Mouse (Mus musculus) C2C12 (cell line): ENCODE data around the gene Upk1b. TPM values are rescaled to one million over a fixed set of nuclear protein-coding genes. Genes with fewer than 3 reads are reported as not detected.

Source experiments
- H3K27me3 ChIP-seq: one replicate; pipeline ENCODE4 v1.6.1; 2011; ENCODE audit not compliant: control insufficient read depth, insufficient read depth, insufficient read length
- H3K36me3 ChIP-seq: one replicate; pipeline ENCODE4 v1.6.1; 2011; ENCODE audit not compliant: control insufficient read depth, insufficient read depth
- H3K4me3 ChIP-seq: one replicate; pipeline ENCODE4 v1.5.1; 2011; ENCODE audit warnings: mild to moderate bottlenecking, control low read depth; ENCODE audit not compliant: poor library complexity, insufficient read depth, severe bottlenecking
- H3K79me2 ChIP-seq: one replicate; pipeline ENCODE4 v1.6.1; 2011; ENCODE audit not compliant: control insufficient read depth, insufficient read depth
- H3K79me3 ChIP-seq: one replicate; pipeline ENCODE4 v1.6.1; 2011; ENCODE audit warnings: low read depth, control low read depth
- H3ac ChIP-seq: one replicate; pipeline ENCODE3; 2011; ENCODE audit warnings: low read depth; ENCODE audit not compliant: control insufficient read depth, insufficient read length
- CEBPB ChIP-seq: IDR thresholded peaks from one replicate; pipeline ENCODE4 v1.6.1; 2011; ENCODE audit warnings: low read depth, mild to moderate bottlenecking, control low read depth, moderate library complexity
- CTCF ChIP-seq: IDR thresholded peaks from one replicate; pipeline ENCODE4 v1.5.1; 2011; ENCODE audit not compliant: control insufficient read depth, insufficient read depth, insufficient read length
- FOSL1 ChIP-seq: IDR thresholded peaks from one replicate; pipeline ENCODE4 v1.8.0; 2011; ENCODE audit warnings: mild to moderate bottlenecking, low read length; ENCODE audit not compliant: poor library complexity, insufficient read depth, severe bottlenecking
- MAX ChIP-seq: IDR thresholded peaks from one replicate; pipeline ENCODE4 v1.6.1; 2011; ENCODE audit warnings: mild to moderate bottlenecking, control low read depth
- MYOD1 ChIP-seq: IDR thresholded peaks from one replicate; pipeline ENCODE4 v1.6.1; 2011; ENCODE audit warnings: low read depth; ENCODE audit not compliant: control insufficient read depth, insufficient read length
- MYOG ChIP-seq: IDR thresholded peaks from one replicate; pipeline ENCODE4 v1.6.1; 2011; ENCODE audit not compliant: control insufficient read depth, insufficient read length; ENCODE audit errors: extremely low read depth
- USF1 ChIP-seq: IDR thresholded peaks from one replicate; pipeline ENCODE4 v1.6.1; 2011; ENCODE audit warnings: low read depth, mild to moderate bottlenecking, control low read depth, moderate library complexity
- polyA plus RNA-seq: library from polyadenylated mRNA; unstranded; fragments of >200 nt; fragmentation: generic; extraction: Trizol; gene quantifications from one replicate; pipeline ENCODE4 v1.2.1, GENCODE M21; 2012; ENCODE audit warnings: missing spikeins

Upk1b gene
- polyA plus RNA-seq, 1 experiment, result 0.04 TPM

- TF ChIP-seq CTCF (no peak), USF1 (no peak), CEBPB (no peak), MYOD1 (no peak), FOSL1 (no peak), MAX (no peak), MYOG (no peak)
- Histone ChIP-seq H3ac (no peak overlapping the region), H3K4me3 (no peak overlapping the region), H3K79me3 (no peaks in the 10 kb centered on the region), H3K36me3 (no peaks in the 10 kb centered on the region), H3K79me2 (no peaks in the 10 kb centered on the region), H3K27me3 (no peaks in the 10 kb centered on the region)
These were observed 38.2 kb downstream of the Upk1b start for GRCm38 (mm10) chr16:38761972-38762371.

- Histone ChIP-seq H3K79me3 (no peaks in the 10 kb centered on the region), H3K36me3 (no peaks in the 10 kb centered on the region)
- no peak for TF ChIP-seq CEBPB
- no peak for TF ChIP-seq CTCF
- no peak for TF ChIP-seq MYOD1
- TF ChIP-seq MAX, result no peak
- TF ChIP-seq USF1, result no peak
- no peak for TF ChIP-seq FOSL1
- no peak for TF ChIP-seq MYOG
These were observed 39.2 kb downstream of the Upk1b start for GRCm38 (mm10) chr16:38760834-38761375.

GRCm38 (mm10) chr16:38760239-38760638 is 39.9 kb downstream of the Upk1b start:
- Histone ChIP-seq H3K4me3 (no peak overlapping the region), H3ac (no peak overlapping the region), H3K79me3 (no peaks in the 10 kb centered on the region), H3K27me3 (no peaks in the 10 kb centered on the region), H3K79me2 (no peaks in the 10 kb centered on the region), H3K36me3 (no peaks in the 10 kb centered on the region)
- TF ChIP-seq CEBPB (no peak), MYOG (no peak), MYOD1 (no peak)

More at GRCm38 (mm10) chr16:38760834-38761375, 39.2 kb downstream of the Upk1b start:
- Histone ChIP-seq H3K27me3 (no peaks in the 10 kb centered on the region), H3K79me2 (no peaks in the 10 kb centered on the region), H3ac (no peak overlapping the region), H3K4me3 (no peak overlapping the region)

- Histone ChIP-seq H3K4me3 (no peak overlapping the region), H3ac (no peak overlapping the region), H3K36me3 (no peaks in the 10 kb centered on the region), H3K27me3 (no peaks in the 10 kb centered on the region), H3K79me3 (no peaks in the 10 kb centered on the region), H3K79me2 (no peaks in the 10 kb centered on the region)
- TF ChIP-seq FOSL1, result no peak
- TF ChIP-seq CTCF, result no peak
- no peak for TF ChIP-seq MYOD1
- TF ChIP-seq USF1, result no peak
- no peak for TF ChIP-seq CEBPB
- TF ChIP-seq MAX, result no peak
- TF ChIP-seq MYOG, result no peak
These were observed 41.8 kb downstream of the Upk1b start for GRCm38 (mm10) chr16:38758104-38758861.

- Histone ChIP-seq H3K36me3 (no peaks in the 10 kb centered on the region), H3ac (no peak overlapping the region), H3K4me3 (no peak overlapping the region), H3K79me3 (no peaks in the 10 kb centered on the region), H3K79me2 (no peaks in the 10 kb centered on the region), H3K27me3 (no peaks in the 10 kb centered on the region)
- no peak for TF ChIP-seq USF1
- TF ChIP-seq MAX, result no peak
- no peak for TF ChIP-seq CEBPB
- TF ChIP-seq MYOD1, result no peak
These were observed 42.5 kb downstream of the Upk1b start for GRCm38 (mm10) chr16:38757626-38758025.

- Histone ChIP-seq H3K79me2 (no peaks in the 10 kb centered on the region), H3K4me3 (no peak overlapping the region), H3ac (no peak overlapping the region), H3K79me3 (no peaks in the 10 kb centered on the region), H3K36me3 (no peaks in the 10 kb centered on the region), H3K27me3 (no peaks in the 10 kb centered on the region)
- TF ChIP-seq MYOG (no peak), FOSL1 (no peak), MAX (no peak), CEBPB (no peak), CTCF (no peak), MYOD1 (no peak), USF1 (no peak)
These were observed 43.6 kb downstream of the Upk1b start for GRCm38 (mm10) chr16:38756572-38756971.
